Mouse (Mus musculus) testis, adult 2 months (tissue): ENCODE measurements around the gene AW549877. TPM values are rescaled to one million over a fixed set of nuclear protein-coding genes. Genes with fewer than 3 reads are reported as not detected.

Experiments
- H3K27ac ChIP-seq: fragments of 200-500 bp; 2 replicates; pipeline ENCODE4 v1.5.1; 2012; ENCODE audit warnings: low read depth, low read length; ENCODE audit not compliant: control insufficient read depth, insufficient read depth
- H3K27me3 ChIP-seq: fragments of 200-500 bp; 2 replicates; pipeline ENCODE4 v1.6.1; 2012; ENCODE audit warnings: mild to moderate bottlenecking, low read length, moderate library complexity; ENCODE audit not compliant: control insufficient read depth, insufficient read depth
- H3K36me3 ChIP-seq: fragments of 200-500 bp; 2 replicates; pipeline ENCODE4 v1.6.1; 2012; ENCODE audit warnings: mild to moderate bottlenecking, low read length; ENCODE audit not compliant: control insufficient read depth, insufficient read depth
- H3K4me1 ChIP-seq: fragments of 200-500 bp; 2 replicates; pipeline ENCODE4 v1.6.1; 2012; ENCODE audit warnings: low read length; ENCODE audit not compliant: control insufficient read depth, insufficient read depth
- H3K4me3 ChIP-seq: fragments of 200-500 bp; 2 replicates; pipeline ENCODE4 v1.5.1; 2012; ENCODE audit warnings: low read depth, mild to moderate bottlenecking, low read length, moderate library complexity, mixed read lengths; ENCODE audit not compliant: control insufficient read depth
- CTCF ChIP-seq: fragments of 200-500 bp; IDR thresholded peaks from 2 replicates; pipeline ENCODE4 v1.5.1; 2012; ENCODE audit warnings: low read depth, mild to moderate bottlenecking, inconsistent platforms, low read length, moderate library complexity; ENCODE audit not compliant: control insufficient read depth, insufficient read depth, insufficient replicate concordance
- POLR2A ChIP-seq: fragments of 200-500 bp; IDR thresholded peaks from 2 replicates; pipeline ENCODE4 v1.6.1; 2012; ENCODE audit warnings: low read depth, mild to moderate bottlenecking, inconsistent platforms, low read length, moderate library complexity; ENCODE audit not compliant: control insufficient read depth
- polyA plus RNA-seq: library from polyadenylated mRNA; depleted of rRNA; stranded (reverse); fragments of >200 nt; gene quantifications from 2 replicates; pipeline ENCODE4 v1.2.3, GENCODE M21; 2012; rRNA removed

The AW549877 gene
- polyA plus RNA-seq = 5.6 and 7.2 TPM in 2 replicates

- no peaks in the 10 kb centered on the region; the same call in 1 of the 2 replicates for H3K36me3 ChIP-seq
- TF ChIP-seq POLR2A (peak; percentile 97), CTCF (no peak)
- H3K4me1 ChIP-seq = no peaks in the 10 kb centered on the region
- peak within 1 kb of the TSS; percentile 94 for H3K4me3 ChIP-seq
- H3K27ac ChIP-seq = peak within 1 kb of the TSS; percentile 98
- no peaks in the 10 kb centered on the region for H3K27me3 ChIP-seq
These were observed at the start of gene AW549877 for GRCm38 (mm10) chr15:3995448-3996266. Gene AW549877 (minus strand): TSS chr15:3995744.

DNA sequence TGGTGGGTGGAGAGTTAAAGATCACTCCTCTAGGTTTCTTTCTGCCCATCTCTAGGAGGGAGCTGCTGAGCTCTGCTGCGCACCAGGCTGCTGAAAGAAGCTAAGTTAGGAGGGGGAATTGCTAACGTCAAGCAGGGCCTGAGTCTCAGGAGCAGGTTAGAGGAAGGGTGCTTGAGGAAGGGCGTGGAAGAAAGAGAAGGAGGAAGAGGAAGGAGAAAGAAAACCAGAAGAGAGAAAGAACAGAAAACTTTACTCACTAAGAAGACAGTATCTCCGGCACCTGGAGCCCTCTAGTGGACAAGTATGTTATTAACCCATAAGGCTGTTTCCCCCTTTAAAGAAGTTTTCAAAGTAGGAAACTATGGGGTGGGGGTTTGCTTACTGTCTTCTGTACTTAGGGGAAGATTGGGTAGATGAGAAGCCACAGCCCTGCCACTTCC, 47.5 kb upstream of the AW549877 start:
- Histone ChIP-seq H3K4me1 (no peaks in the 10 kb centered on the region; the same call in 1 of the 2 replicates), H3K4me3 (peak overlapping the region; percentile 50), H3K36me3 (no peaks in the 10 kb centered on the region), H3K27me3 (no peaks in the 10 kb centered on the region), H3K27ac (no peak overlapping the region)
- TF ChIP-seq POLR2A (no peak), CTCF (no peak)

DNA sequence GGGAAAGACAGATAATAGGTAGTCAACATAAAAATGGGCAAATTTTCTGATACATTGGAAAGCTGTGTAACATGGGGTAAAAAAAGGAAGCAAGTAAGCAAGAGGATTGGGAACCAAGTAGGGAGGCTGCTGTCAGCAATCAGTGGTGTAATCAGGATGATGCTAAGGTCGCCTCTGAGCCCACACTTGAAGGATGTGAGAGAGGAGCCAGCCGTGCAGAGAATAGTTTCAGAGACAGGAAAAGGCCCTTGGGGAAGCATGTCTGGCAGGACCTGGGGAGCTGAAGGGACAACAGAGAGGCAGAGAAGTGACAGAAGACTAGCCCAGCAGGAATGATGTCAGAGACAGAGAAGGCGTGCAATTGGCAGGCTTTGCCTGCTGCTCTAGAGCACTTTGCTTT, 46.9 kb upstream of the AW549877 start:
- Histone ChIP-seq H3K27me3 (no peaks in the 10 kb centered on the region), H3K36me3 (no peaks in the 10 kb centered on the region), H3K4me1 (no peaks in the 10 kb centered on the region; the same call in 1 of the 2 replicates), H3K27ac (no peak overlapping the region), H3K4me3 (no peak overlapping the region)
- no peak for TF ChIP-seq POLR2A
- TF ChIP-seq CTCF = no peak

DNA sequence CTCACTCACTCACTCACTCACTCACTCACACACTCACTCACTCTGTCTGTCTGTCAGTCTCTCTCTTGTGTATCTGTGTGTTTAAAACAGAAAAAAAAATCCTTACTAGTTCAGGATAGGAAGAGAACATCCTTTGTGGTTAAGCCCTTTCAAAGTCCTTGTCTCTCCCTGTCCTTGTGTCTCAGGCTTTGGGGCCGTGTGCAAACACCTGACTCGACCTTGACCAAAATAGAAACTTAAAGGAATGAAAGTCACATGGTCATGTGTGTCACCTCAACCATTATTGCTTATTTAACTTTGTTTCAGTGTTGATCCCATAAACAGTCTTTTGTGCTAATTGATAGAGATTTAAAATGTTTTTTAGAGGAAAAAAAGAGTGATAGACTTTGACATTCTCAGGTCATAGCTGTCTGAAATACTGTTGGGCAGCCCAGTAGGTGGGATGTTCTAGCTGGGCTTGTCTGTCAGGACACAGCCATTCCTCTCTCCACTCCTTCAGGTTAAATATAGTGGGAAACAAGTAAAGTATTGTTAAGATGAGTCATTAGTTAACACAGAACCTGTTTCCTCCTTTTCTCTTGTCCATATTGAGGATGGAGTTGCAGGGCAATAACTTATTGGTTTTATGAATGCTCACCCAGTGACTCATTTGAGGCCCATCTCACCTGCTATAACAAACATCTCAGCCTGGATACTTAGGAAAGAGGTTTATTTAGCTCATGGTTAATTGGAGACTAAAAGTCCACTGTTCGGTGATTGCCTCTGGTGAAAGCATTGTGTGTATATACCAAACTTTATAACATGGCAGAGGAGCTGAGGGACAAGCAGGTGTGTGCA, 37.8 kb upstream of the AW549877 start:
- Histone ChIP-seq H3K27me3 (no peaks in the 10 kb centered on the region), H3K27ac (no peak overlapping the region), H3K4me1 (no peaks in the 10 kb centered on the region), H3K4me3 (no peak overlapping the region), H3K36me3 (no peaks in the 10 kb centered on the region)
- no peak for TF ChIP-seq POLR2A

- Histone ChIP-seq H3K4me1 (peaks cover 9% of the 10 kb centered on the region), H3K27ac (no peak overlapping the region), H3K4me3 (no peak overlapping the region), H3K27me3 (no peaks in the 10 kb centered on the region), H3K36me3 (no peaks in the 10 kb centered on the region)
- TF ChIP-seq POLR2A (no peak), CTCF (no peak)
These were observed 33.4 kb upstream of the AW549877 start for GRCm38 (mm10) chr15:4028960-4029359.

DNA sequence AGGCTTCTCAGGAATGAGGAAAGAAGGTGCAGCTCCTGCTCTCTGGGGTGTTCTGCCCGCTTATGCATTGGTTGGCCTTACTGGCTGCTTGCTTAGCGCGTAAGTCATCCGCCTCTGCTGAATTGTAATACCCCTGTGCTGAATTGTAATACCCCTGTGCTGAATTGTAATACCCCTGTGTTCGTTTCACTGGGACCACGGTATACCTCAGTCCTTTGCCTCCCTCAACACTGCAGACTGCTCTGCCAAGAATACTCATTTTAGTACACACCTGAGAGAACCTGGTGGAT, 32.8 kb upstream of the AW549877 start:
- no peaks in the 10 kb centered on the region for H3K27me3 ChIP-seq
- H3K27ac ChIP-seq = no peak overlapping the region
- no peaks in the 10 kb centered on the region for H3K36me3 ChIP-seq
- H3K4me1 ChIP-seq = peaks cover 9% of the 10 kb centered on the region
- TF ChIP-seq POLR2A (no peak), CTCF (no peak)
- no peak overlapping the region for H3K4me3 ChIP-seq

DNA sequence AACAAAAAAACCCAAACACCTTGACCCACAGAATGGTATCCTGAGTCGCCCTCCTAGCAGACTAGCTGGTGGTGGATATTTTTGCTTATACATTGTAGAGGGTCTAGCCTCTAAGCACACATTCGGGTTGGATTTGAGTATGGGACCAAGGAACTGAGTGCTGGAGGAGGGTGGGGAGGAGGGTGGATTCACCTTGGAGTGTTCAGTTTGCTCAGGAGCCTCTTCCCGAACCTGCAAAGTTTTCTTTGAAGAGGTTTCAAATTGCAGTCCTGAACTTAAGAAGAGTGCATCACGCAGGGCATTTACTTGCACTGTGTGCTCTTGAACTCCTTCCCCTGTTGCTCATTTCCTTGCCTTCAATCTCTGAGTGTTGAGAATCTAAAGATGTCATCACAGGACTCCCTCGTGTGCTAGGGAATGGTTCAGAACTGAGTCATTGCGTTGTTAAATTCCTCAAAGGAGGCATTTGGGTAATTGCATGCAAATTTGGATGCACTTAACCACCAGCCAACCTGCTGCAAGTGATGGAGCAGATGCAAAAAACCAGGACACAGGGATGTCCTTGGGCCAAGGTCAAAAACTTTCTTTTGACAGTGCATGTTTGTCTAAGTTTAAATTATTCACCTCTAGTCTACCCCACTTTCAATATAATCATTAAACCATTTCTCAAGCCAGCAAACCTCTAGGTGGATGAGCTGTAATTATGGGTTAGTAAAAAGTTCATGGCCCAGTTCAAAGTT, 32.3 kb upstream of the AW549877 start:
- Histone ChIP-seq H3K27me3 (no peaks in the 10 kb centered on the region), H3K36me3 (no peaks in the 10 kb centered on the region), H3K4me3 (no peak overlapping the region; the same call in 1 of the 2 replicates), H3K4me1 (peaks cover 9% of the 10 kb centered on the region), H3K27ac (no peak overlapping the region)
- no peak for TF ChIP-seq CTCF
- TF ChIP-seq POLR2A = no peak
